Mouse (Mus musculus): ENCODE measurements around the gene Ccdc191. TPM values are rescaled to one million over a fixed set of nuclear protein-coding genes. Genes with fewer than 3 reads are reported as not detected.

The Ccdc191 gene
- total RNA-seq, 2 experiments from 2014 or later = 1.2 to 2.0 TPM

- DNase-seq = no peak
Observed at GRCm38 (mm10) chr16:43931502-43931901, 41.9 kb downstream of the Ccdc191 start.

DNA sequence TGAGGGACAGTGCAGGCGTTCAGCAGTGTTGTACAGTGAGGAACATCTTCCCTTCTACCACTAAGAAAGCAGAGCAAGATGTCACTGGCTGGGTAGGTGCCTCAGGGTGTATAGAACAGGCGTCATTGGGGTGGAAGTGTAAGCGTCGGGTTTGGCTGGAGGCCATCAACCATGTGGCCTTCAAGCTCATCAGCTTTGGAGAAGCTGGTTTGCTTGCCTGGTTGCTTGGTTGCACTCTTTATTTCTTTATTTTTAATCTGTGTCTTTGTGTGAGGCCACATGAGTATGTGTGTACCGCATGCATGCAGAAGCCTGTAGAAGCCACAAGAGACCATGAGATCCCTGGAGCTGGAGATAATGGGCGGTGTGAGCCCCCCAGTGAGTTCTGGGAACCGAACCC lies 42.7 kb downstream of the Ccdc191 start:
- no peak for DNase-seq

DNA sequence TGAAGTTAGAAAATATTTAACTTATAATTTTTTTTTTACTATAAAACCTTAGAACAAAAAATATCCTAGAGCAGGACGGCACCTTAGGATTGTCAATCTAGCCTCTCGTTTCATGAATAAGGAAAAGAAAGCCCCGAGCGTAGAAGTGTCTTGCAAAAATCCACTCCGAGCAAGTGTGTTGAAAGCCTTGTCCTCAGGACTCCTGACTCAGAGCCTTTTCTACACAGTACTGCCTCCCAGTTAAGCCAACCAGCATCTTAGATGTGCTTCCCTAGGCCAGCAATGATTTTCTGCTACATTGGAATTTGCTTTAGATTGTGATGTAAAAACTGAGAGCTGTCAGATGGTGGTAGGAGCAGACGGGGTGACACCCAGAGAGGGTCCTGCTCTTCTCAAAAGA lies 43.4 kb downstream of the Ccdc191 start:
- DNase-seq = no peak

DNA sequence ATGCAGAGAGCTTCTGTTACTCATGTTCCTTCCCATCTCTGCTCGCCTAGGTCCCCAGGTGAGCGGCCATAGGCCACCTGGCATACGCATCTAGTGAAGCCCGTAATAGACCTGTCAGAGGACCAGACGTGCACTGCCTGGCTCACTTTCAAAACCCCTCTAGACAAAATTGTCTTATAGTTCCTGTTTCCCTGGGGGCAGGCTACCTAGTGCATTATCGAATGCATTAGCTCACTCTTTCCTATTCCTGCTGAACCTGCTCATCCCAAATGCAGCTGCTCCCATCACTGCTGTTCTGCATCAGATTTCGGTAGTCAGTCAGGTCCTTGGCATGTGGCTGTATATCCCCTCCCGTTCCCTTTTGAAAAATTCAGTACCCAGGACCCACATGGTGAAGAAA lies 45.3 kb downstream of the Ccdc191 start:
- DNase-seq = no peak

DNA sequence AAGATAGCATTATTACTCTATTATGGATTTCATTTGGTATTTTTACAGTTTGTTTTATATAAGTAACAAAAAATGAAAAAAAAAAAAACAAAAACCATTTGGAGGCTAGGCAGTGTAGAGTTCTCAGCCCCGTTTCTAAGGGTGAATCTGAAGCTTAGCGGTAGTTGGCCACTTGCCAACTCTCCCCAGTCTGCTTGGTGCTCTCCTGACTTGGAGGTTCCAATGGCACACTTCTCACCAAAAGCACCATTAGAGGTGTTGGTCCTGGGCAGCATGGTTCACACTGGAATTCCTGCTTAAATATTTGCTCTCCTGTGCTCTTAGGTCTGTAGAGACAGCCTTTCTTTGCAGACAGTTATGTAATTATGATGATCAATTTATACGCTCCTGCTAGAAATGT lies 45.8 kb downstream of the Ccdc191 start:
- DNase-seq = no peak

GRCm38 (mm10) chr16:43935892-43936291 lies 46.3 kb downstream of the Ccdc191 start:
- DNase-seq = no peak

DNA sequence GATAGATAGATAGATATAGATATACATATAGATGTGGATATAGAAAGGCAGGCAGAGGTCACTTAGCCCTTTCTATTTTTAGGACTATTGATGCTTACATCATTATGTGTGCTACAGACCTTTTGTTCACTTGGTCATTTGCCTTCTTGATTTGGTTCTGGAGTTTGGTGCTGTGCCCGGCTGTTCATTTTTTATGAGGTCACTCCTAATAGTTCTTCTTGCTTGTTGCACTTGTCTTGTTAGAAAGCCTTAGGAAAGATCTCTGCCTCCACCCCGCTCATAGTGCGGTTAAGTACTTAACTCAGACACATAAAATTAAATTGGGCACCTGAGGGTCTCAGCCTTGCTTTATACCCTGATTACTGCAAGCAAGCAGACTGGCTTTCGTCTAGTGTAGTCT lies 51.2 kb downstream of the Ccdc191 start:
- DNase-seq = no peak

- no peak for DNase-seq
Observed at GRCm38 (mm10) chr16:43945351-43945750, 55.8 kb downstream of the Ccdc191 start.

DNA sequence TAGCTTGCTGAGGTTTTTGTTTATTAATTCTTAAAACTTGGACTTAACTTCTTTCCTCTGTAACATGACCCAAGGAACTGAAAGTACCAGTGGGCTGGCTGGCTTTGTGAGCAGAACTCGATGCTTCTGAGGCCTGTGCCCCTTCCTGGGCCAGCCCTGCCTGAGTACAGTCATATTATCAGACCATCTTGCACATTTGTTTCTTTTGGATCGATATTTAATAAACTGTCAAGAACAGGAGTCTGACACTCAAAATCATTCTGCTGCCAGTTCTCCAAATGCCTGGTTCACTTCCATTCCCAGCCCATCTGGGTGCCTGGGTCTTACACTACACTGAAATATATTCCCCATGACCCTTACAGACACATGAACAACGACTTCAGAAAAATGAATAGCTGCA lies 56.3 kb downstream of the Ccdc191 start:
- DNase-seq = no peak

GRCm38 (mm10) chr16:43951591-43951990 lies 62.0 kb downstream of the Ccdc191 start:
- DNase-seq = no peak

DNA sequence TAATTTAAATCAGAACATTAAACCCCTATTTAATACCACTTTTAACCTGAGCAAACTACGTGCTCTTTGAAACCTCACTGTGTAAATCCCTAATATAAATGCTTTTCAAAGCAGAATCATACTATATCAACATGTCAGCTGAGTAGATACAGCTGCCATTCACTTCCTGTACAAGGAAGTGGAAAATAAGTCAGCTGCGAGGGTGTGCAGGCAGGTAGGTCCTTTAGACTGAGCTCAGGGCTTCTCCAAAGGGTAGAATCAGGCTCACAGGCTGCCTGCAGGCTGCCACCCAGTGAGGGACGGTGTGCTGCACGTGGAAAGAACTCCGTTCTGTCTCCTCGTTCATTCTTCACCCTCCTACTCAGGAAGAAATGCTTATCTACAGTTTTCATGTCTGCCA lies 65.3 kb downstream of the Ccdc191 start:
- no peak for DNase-seq

DNA sequence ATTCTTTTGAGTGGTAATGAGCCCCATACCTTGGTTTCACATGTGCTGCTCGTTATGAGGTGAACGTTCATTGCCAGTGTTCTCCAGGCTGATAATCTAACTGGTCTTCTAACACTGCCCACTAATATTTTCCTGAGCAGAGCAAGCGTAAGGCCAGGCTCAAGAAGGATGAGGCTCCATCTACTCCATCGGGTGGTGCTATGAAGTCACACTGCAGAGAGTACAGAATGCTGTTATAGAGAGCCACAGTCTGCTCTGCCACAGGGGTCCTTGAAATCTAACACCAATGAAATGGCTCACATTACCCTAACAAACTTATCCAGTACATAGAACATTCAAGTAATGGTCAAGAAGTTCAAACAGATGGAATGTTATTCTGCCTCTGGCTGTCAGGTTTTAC lies 68.4 kb downstream of the Ccdc191 start:
- no peak for DNase-seq

- DNase-seq = no peak
Observed at GRCm38 (mm10) chr16:43963291-43963690, 73.7 kb downstream of the Ccdc191 start.

GRCm38 (mm10) chr16:43963780-43964179 lies 74.2 kb downstream of the Ccdc191 start:
- no peak for DNase-seq

DNA sequence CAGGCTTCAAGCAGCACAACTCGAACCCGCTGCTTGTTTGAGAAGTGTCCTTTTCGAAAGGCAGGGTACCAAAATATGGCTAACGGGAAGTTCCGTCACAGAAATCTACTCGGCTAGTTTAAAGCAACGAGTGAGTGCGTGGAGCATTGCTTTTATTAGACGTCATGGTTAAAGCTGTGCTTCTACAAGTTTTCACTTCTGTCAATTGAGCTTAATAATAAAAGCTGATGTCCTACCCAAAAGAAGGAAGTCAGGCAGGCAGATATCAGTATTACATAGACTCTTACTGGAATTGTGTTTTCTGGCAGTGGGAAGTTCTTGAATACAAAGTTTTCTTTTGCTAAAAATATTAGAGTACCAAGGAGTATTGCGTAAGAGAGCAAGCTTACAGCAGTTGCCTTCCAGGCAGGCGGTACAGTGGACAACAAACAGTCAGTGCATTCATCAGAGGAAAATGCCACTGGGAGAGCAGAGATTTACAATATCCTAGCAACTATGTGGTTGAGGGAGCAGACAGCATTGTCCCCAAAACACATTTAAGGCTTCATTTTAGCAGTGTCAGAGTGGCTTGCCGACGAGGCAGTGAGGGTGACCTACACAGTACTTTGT lies 76.3 kb downstream of the Ccdc191 start:
- no peak for DNase-seq

DNA sequence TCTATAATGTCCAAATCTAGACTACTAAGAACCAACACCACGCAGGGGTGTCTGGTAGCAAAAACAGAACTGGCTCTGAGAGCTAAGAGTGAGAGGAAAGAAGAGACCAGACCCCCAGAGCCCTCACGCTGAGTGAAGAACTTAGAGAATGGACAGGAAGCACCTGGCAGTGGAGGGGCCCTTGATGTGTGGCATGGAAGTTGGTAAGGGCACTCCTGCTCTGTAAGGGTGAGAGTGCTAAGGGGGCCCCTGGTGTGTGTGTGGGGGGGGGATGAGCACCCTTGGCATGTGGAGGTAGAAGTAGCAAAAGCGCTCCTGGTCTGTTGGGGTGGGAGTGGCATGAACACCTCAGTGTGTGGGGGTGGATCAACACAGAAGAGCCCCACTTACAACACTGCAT lies 80.8 kb downstream of the Ccdc191 start:
- no peak for DNase-seq

DNA sequence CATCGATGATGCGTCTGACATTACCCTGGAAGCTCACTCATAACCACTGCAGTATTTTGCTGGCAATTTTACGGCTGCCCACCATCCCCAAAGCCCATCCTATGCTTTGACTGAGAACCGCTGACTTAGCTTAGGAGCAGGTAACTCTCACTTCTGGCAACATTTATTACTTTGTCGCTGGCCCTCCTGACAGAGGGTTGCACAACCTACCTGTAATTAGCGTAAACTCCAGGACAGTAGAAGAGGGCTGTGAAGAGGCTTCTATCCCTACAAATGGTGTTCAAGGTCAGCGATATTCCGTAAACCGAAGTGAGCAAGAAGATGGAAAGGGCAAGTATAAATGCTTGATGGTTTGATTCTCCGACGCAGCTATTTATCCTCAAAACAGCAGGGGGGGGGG lies 81.6 kb downstream of the Ccdc191 start:
- DNase-seq = no peak

DNA sequence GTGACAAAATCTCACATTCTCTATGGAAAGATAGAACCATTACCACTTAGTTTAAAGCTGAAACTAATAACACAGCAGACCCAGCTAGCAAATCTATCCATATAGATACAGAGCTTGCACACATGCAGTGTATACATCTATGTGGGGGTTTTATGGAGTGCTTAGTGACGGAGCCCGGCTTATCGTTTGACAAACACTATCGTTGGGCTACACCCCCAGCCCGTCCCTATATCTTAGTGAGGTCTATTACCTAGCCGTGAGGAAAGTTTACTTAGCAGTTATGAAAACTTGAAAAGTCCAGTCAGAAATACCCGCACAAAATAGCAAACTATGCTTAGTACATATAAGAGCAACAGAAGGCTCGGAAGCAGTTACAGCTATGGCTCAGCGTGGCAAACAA lies 82.1 kb downstream of the Ccdc191 start:
- DNase-seq = no peak

GRCm38 (mm10) chr16:43972391-43972790 lies 82.8 kb downstream of the Ccdc191 start:
- DNase-seq = no peak

DNA sequence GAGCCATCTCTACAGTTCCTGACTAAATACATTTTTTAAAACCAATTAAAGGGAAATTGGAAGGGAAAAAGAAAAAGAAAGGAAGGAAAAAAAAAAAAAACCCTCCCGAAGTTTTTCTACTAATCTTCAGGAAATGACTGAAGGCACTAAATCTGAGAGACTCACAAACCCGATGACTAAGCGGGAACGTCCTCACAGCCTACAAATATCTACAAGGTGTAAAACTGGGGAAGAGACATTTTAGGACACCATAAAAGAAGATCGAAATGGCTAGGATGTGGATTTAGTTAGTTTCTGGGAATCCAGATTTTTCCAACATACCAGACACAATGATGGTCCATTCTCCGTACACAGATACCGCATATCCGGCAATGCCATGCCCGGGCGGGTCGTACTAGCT lies 83.5 kb downstream of the Ccdc191 start:
- no peak for DNase-seq

GRCm38 (mm10) chr16:43973606-43974220 lies 84.1 kb downstream of the Ccdc191 start:
- DNase-seq = no peak

DNA sequence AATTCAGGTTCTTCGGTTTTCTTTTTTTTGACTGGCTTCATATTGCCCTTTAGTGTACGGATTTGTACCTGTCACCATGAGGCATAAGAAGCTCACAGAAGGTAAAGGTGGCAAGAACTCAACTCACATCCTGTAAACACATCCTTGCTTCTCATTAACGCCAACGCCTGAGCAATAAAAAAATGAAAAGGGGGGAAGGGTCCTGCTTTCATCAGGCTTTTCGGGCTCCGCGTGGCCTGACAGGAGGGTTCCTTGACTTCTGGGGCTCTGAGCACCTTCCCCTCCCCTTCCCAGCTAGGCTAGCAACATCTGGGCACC lies 89.4 kb downstream of the Ccdc191 start:
- DNase-seq = no peak

GRCm38 (mm10) chr16:43979328-43980109 lies 89.9 kb downstream of the Ccdc191 start, which contains the start of gene Zdhhc23:
Gene Zdhhc23, minus strand, starts transcription at chr16:43979791.
- DNase-seq = peak; percentile 27

DNA sequence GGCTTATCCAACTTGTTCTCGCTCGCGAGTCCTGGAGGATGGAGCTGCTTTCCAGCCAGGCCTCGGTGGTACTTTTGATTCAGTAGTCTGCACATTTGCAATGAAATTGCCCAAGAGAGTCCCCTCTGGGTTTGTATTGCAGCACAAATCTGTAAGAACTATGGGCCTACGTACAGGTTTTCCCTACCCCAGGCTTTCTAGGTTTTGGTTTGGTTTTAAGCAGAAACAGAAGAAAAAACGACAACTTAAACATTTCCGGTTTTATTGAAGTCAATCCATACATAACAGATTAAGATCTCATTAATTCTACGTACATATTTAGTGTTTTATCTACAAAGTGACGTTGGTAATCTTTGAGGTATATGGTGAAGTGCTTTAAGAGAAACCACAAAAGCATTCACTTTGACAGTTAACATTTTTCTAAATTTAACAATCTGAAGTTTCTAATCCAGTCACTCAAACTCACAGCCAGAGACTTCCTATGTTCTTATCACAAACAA lies 90.6 kb downstream of the Ccdc191 start:
- DNase-seq = no peak
